Mouse (Mus musculus) heart, embryonic 10.5 days (tissue): ENCODE measurements around the gene Fastkd1. TPM values are rescaled to one million over a fixed set of nuclear protein-coding genes. Genes with fewer than 3 reads are reported as not detected.
"Not testable (repeated sequence)": the region's sequence is repeated elsewhere in the genome, so short reads cannot be mapped to it uniquely, and the experiment has no call there.

Experiments used
- DNase-seq: peaks from one replicate; pipeline ENCODE4 v3.0.0-alpha.2; 2017; ENCODE audit warnings: low spot score
- H3K27ac ChIP-seq: fragments of 300-500 bp; sonication (generic); 2 replicates; pipeline ENCODE4 v1.5.1; 2016; ENCODE audit warnings: mild to moderate bottlenecking
- H3K27me3 ChIP-seq: fragments of 300-500 bp; sonication (generic); 2 replicates; pipeline ENCODE4 v1.6.1; 2016; ENCODE audit warnings: mild to moderate bottlenecking; ENCODE audit not compliant: poor library complexity, insufficient read depth, severe bottlenecking
- H3K36me3 ChIP-seq: fragments of 300-500 bp; sonication (generic); 2 replicates; pipeline ENCODE4 v1.6.1; 2016; ENCODE audit warnings: mild to moderate bottlenecking, moderate library complexity
- H3K4me1 ChIP-seq: fragments of 300-500 bp; sonication (generic); 2 replicates; pipeline ENCODE4 v1.6.1; 2016; ENCODE audit warnings: mild to moderate bottlenecking
- H3K4me3 ChIP-seq: fragments of 300-500 bp; sonication (generic); 2 replicates; pipeline ENCODE4 v1.5.1; 2016; ENCODE audit warnings: mild to moderate bottlenecking, moderate library complexity
- H3K9me3 ChIP-seq: fragments of 300-500 bp; sonication (generic); 2 replicates; pipeline ENCODE4 v1.6.1; 2016; ENCODE audit warnings: mild to moderate bottlenecking, moderate library complexity
- WGBS: fragments of 180-500 bp; shearing (Covaris S2); methylation state at CpG from one replicate; pipeline ENCODE4 v1.1.7; 2016; 5-methylcytosine and 5-hydroxymethylcytosine counted together
- polyA plus RNA-seq: library from polyadenylated mRNA; unstranded; fragments of >200 nt; fragmentation: Nextera tagmentation; extraction: Ambion mirVana; gene quantifications from 2 replicates; pipeline ENCODE4 v1.2.1, GENCODE M21; 2016

The Fastkd1 gene
- polyA plus RNA-seq, 1 experiment from 2014 or later: 19.5 TPM

GRCm38 (mm10) chr2:69693501-69693900 is 19.8 kb downstream of the Fastkd1 start:
- H3K36me3 ChIP-seq: peaks cover 75% of the 10 kb centered on the region
- H3K9me3 ChIP-seq: no peaks in the 10 kb centered on the region
- no peaks in the 10 kb centered on the region for H3K27me3 ChIP-seq
- no peak overlapping the region for H3K4me3 ChIP-seq
- WGBS: 92% methylated on average over 11 of the region's 11 CpGs
- no peak for DNase-seq
- H3K4me1 ChIP-seq: no peaks in the 10 kb centered on the region
- no peak overlapping the region for H3K27ac ChIP-seq

DNA sequence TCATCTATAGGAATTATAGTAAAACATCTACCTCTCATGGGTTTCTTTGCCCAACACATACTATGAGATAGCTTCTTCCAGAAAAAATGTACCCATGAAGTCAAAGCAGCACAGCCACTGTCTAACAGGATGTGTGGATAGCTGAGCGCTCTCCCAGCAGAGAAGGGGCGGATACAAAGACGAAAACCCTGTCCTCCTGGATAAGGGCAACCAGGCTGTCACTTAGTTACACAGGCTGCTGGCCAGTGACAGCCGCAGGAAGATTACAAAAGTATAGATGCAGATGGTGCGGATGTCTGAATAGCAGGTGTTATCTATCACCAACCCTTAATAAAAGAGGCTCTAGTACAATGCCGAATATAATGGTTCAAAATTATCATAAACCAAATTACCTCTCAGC is 22.5 kb downstream of the Fastkd1 start:
- Histone ChIP-seq H3K36me3 (peaks cover 78% of the 10 kb centered on the region), H3K4me3 (no peak overlapping the region), H3K27ac (no peak overlapping the region), H3K27me3 (no peaks in the 10 kb centered on the region), H3K9me3 (no peaks in the 10 kb centered on the region), H3K4me1 (no peaks in the 10 kb centered on the region)
- DNase-seq: no peak
- WGBS: 95% methylated on average over 6 of the region's 6 CpGs

DNA sequence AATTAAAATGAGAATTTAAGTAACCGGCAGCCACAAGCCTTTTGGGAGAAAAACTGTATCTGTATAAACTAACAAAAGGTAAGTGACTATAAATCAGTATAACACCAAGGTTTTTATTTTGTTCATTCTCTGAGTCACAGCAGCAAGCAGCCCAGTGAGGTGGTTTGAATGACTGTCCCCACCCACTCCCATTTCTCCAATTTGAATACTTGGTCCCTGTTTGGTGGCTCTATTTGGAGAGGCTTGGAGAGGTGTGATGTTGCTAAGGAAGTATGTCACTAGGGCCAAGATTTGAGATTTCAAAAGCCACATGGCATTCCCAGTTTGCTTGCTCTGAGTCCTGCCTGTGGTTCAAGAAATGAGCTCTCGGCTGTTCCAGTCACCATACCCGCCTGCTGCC is 23.1 kb downstream of the Fastkd1 start:
- DNase-seq: no peak
- Histone ChIP-seq H3K36me3 (peaks cover 80% of the 10 kb centered on the region), H3K27ac (no peak overlapping the region), H3K27me3 (no peaks in the 10 kb centered on the region), H3K9me3 (no peaks in the 10 kb centered on the region), H3K4me3 (no peak overlapping the region), H3K4me1 (no peaks in the 10 kb centered on the region)
- WGBS: 88% methylated on average over 3 of the region's 3 CpGs

DNA sequence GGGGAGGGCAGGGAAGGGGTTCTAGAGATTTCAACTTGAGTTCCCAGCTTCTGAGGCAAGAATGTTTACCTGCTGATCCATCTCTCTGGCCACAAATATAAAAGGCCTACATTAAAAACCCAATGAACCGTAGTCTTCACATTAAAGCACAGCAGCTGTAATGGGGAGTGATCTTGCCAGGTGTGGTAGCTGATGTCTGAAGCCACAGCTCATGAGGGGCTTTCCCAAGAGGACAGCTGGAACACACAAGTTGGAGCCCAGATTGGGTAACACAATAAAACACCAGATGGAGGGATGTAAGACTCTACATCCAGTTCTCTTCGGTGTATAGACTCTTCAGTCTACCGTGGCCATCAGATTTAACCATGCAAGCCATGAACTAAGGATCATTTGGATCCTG is 28.8 kb downstream of the Fastkd1 start:
- DNase-seq: no peak
- no peak overlapping the region for H3K4me3 ChIP-seq
- peaks cover 48% of the 10 kb centered on the region for H3K36me3 ChIP-seq

GRCm38 (mm10) chr2:69683036-69683805 is 30.1 kb downstream of the Fastkd1 start:
- Histone ChIP-seq H3K4me3 (no peak overlapping the region), H3K4me1 (no peaks in the 10 kb centered on the region), H3K9me3 (no peaks in the 10 kb centered on the region), H3K27me3 (no peaks in the 10 kb centered on the region), H3K36me3 (peaks cover 45% of the 10 kb centered on the region), H3K27ac (no peak overlapping the region)
- no peak for DNase-seq
- WGBS: 88% methylated on average over 13 of the region's 13 CpGs

More for the DNA sequence above, 28.8 kb downstream of the Fastkd1 start:
- H3K9me3 ChIP-seq: no peaks in the 10 kb centered on the region
- no peak overlapping the region for H3K27ac ChIP-seq
- WGBS: 91% methylated on average over 3 of the region's 3 CpGs
- no peaks in the 10 kb centered on the region for H3K27me3 ChIP-seq
- H3K4me1 ChIP-seq: no peaks in the 10 kb centered on the region

DNA sequence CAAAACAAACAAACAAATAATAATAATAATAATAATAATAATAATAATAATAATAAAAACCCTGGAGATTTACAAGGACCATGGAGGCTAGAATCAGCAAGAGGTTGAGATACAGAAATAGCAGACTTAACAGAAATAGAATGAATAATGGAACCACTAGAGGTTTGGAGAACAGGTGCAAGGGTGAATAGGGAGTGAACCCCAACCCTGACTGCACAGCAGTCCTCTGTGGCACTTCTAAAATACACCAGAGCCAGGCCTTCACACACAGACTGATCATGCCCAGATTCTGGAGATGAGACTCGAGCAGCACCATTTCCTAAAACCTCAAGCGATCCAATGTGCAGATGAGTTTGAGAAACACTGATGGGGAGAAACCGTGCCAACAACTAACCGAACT is 31.4 kb downstream of the Fastkd1 start:
- no peak for DNase-seq
- Histone ChIP-seq H3K4me3 (no peak overlapping the region), H3K27ac (no peak overlapping the region), H3K27me3 (no peaks in the 10 kb centered on the region), H3K36me3 (peaks cover 33% of the 10 kb centered on the region), H3K9me3 (no peaks in the 10 kb centered on the region), H3K4me1 (no peaks in the 10 kb centered on the region)
- 86% methylated on average over 4 of the region's 4 CpGs for WGBS

DNA sequence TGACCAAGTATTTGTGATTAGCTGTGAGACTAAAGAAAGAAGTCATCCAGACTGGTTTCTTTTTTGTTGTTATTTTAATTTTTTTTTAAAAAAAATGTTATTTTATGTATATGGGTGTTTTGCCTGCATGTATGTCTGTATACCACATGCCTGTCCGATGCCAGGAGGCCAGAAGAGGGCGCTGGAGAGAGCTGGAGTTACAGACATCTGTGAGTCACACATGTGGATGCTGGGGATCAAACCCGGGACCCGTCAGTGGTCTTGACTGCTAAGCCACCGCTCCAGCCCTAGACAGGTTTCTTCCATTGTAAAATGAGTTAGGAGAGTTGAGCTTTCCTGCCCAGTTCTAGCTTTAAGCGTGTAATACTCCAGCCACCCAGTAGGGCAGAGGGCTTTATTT is 33.3 kb downstream of the Fastkd1 start:
- no peaks in the 10 kb centered on the region for H3K9me3 ChIP-seq
- no peaks in the 10 kb centered on the region for H3K4me1 ChIP-seq
- H3K4me3 ChIP-seq: no peak overlapping the region
- no peaks in the 10 kb centered on the region for H3K27me3 ChIP-seq
- H3K36me3 ChIP-seq: peaks cover 24% of the 10 kb centered on the region
- WGBS: 51% methylated on average over 6 of the region's 6 CpGs
- H3K27ac ChIP-seq: no peak overlapping the region
- no peak for DNase-seq

DNA sequence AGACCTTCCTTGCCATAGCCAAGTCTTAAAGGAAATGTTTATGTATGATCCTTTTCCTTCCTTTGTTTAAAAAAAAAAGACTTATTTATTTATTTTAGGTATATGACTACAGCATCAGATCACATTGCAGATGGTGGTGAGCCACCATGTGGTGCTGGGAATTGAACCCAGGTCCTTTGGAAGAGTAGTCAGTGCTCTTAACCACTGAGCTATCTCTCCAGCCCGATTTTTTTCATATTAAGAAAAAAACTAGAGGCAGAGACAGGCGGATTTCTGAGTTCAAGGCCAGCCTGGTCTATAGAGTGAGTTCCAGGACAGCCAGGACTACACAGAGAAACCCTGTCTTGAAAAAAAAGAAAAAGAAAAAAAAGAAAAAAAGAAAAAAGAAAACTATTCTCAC is 36.1 kb downstream of the Fastkd1 start:
- H3K36me3 ChIP-seq: peaks cover 17% of the 10 kb centered on the region
- not testable (repeated sequence) for H3K9me3 ChIP-seq, H3K4me1 ChIP-seq, H3K27me3 ChIP-seq, H3K4me3 ChIP-seq, H3K27ac ChIP-seq
- peak; percentile 19 for DNase-seq
- 90% methylated on average over 2 of the region's 2 CpGs for WGBS

GRCm38 (mm10) chr2:69676713-69677112 is 36.6 kb downstream of the Fastkd1 start:
- 53% methylated on average over 2 of the region's 2 CpGs for WGBS
- Histone ChIP-seq H3K36me3 (peaks cover 17% of the 10 kb centered on the region), H3K4me1 (peaks cover 4% of the 10 kb centered on the region; the same call in 1 of the 2 replicates), H3K27me3 (no peaks in the 10 kb centered on the region), H3K27ac (no peak overlapping the region), H3K4me3 (no peak overlapping the region), H3K9me3 (no peaks in the 10 kb centered on the region)
- DNase-seq: no peak

- Histone ChIP-seq H3K4me1 (peaks cover 4% of the 10 kb centered on the region; the same call in 1 of the 2 replicates), H3K36me3 (peaks cover 16% of the 10 kb centered on the region), H3K9me3 (no peaks in the 10 kb centered on the region), H3K27me3 (no peaks in the 10 kb centered on the region), H3K27ac (no peak overlapping the region), H3K4me3 (no peak overlapping the region)
- 85% methylated on average over 9 of the region's 9 CpGs for WGBS
- DNase-seq: no peak
These were observed 38.0 kb downstream of the Fastkd1 start for GRCm38 (mm10) chr2:69675266-69675665.

DNA sequence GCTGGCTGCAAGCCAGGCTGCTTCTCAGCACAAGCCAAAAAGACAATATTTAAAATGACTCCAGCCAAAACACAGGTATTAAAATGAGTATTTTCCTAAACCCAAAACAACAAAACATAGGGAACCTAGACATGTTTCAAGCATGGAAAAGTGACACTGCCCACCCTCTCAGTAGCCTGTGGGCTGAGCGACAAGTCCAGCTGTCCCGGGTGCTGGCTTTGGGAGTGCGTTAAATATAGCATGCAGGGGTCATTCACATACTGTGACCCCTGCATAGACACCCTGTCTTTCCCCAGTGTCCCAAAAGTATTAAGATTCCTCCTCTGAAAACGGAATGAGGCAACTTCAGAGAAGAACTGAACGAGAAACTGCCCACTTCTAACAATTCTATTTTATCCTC is 39.6 kb downstream of the Fastkd1 start:
- Histone ChIP-seq H3K4me1 (peaks cover 4% of the 10 kb centered on the region; the same call in 1 of the 2 replicates), H3K27ac (no peak overlapping the region; the same call in 1 of the 2 replicates), H3K4me3 (no peak overlapping the region), H3K36me3 (peaks cover 5% of the 10 kb centered on the region; the same call in 1 of the 2 replicates), H3K27me3 (no peaks in the 10 kb centered on the region), H3K9me3 (no peaks in the 10 kb centered on the region)
- 38% methylated on average over 5 of the region's 5 CpGs for WGBS
- no peak for DNase-seq

- DNase-seq: peak; percentile 58
- WGBS: 59% methylated on average over 9 of the region's 9 CpGs
- H3K4me1 ChIP-seq: peaks cover 4% of the 10 kb centered on the region; the same call in 1 of the 2 replicates
- H3K4me3 ChIP-seq: peak within 1 kb of the TSS; percentile 39
- H3K27ac ChIP-seq: peak within 1 kb of the TSS; percentile 82
- H3K9me3 ChIP-seq: no peaks in the 10 kb centered on the region
- H3K27me3 ChIP-seq: no peaks in the 10 kb centered on the region
- H3K36me3 ChIP-seq: no peaks in the 10 kb centered on the region
These were observed 43.5 kb downstream of the Fastkd1 start, which contains the start of gene Klhl41 for GRCm38 (mm10) chr2:69669853-69670252. Klhl41 (plus strand) TSS chr2:69670120.

DNA sequence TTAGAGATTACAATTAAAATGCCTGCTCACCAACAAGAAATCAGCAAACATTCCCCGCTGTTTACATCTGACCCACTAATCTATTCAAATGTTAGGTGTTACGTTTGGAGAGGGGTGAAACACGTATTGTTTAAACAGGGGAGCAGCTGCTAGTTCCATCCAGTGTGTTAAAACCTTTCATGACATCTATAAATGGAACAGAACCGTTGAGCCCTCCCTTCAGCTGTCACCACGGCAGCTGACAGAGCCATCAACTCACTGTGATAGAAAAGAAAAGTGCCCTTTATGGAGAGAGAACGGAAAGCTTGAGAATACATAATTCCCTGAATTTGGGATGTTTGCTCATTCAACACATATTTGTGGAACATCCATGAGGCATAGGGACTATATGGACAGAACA is 44.9 kb downstream of the Fastkd1 start:
- WGBS: 42% methylated on average over 6 of the region's 6 CpGs
- H3K4me1 ChIP-seq: peaks cover 9% of the 10 kb centered on the region; the same call in 1 of the 2 replicates
- H3K36me3 ChIP-seq: peaks cover 7% of the 10 kb centered on the region; the same call in 1 of the 2 replicates
- no peak overlapping the region for H3K4me3 ChIP-seq
- H3K27me3 ChIP-seq: no peaks in the 10 kb centered on the region
- H3K9me3 ChIP-seq: no peaks in the 10 kb centered on the region
- H3K27ac ChIP-seq: peak overlapping the region; percentile 47; the same call in 1 of the 2 replicates
- peak; percentile 56 for DNase-seq
